Mouse (Mus musculus) A20 (cell line): ENCODE measurements around the gene Cd48.
"Not testable (repeated sequence)": the region's sequence is repeated elsewhere in the genome, so short reads cannot be mapped to it uniquely, and the experiment has no call there.

Experiments
- DNase-seq: peaks from one replicate; pipeline ENCODE4 v3.0.0-alpha.2; 2011; ENCODE audit warnings: low read depth, low spot score

The Cd48 gene

GRCm38 (mm10) chr1:171693918-171694317 lies 12.1 kb downstream of the Cd48 start:
- DNase-seq: no peak

- peak; percentile 88 for DNase-seq
Observed at GRCm38 (mm10) chr1:171698983-171699382, 17.2 kb downstream of the Cd48 start.

GRCm38 (mm10) chr1:171713736-171714135 lies 31.9 kb downstream of the Cd48 start:
- not testable (repeated sequence) for DNase-seq

DNA sequence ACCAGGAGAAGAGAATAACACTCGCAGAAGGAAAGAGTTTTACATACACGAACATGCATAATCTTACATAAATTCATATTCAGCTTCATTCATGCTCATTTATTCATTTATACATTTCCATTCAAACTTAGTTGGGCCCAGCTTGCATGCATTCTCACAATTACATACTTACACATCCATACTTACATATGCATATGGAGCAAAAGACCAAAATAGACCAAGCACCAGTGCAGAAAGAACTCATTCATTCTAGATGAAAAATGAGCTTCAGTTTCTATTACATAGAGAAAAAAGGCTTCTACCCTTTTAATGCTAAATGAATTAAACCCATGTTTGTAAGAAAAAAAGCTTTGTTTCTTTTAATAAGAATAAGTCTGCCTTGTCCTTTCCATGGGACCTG lies 33.6 kb downstream of the Cd48 start:
- DNase-seq: no peak

- no peak for DNase-seq
Observed at GRCm38 (mm10) chr1:171716232-171716631, 34.4 kb downstream of the Cd48 start.

DNA sequence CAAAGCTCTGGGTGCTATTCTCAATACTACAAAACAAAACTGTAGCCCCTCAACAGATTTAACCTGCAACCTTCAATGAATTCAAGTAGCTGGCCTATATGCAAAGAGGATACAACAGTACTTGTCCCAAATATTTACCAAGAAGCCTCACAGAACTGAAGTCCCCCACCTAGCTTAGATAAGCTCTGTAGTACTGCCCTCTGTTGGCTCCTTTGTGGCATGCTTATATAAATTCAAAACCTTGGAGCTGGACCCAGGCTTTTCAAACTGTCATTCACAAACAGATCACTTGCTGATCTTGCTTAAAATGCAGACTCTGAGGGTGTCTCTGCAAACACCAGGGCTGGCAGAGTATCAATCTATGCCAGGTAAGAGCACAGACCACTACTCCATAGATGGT lies 49.4 kb downstream of the Cd48 start:
- peak; percentile 24 for DNase-seq

- peak; percentile 62 for DNase-seq
Observed at GRCm38 (mm10) chr1:171734898-171735297, 53.1 kb downstream of the Cd48 start.

- peak; percentile 43 for DNase-seq
Observed at GRCm38 (mm10) chr1:171748127-171748969, 66.5 kb downstream of the Cd48 start.
